Mouse (Mus musculus): Measurements from ENCODE around the gene BC028528. TPM values are rescaled to one million over a fixed set of nuclear protein-coding genes. Genes with fewer than 3 reads are reported as not detected.
A peak's percentile ranks its signal among the peaks of the same experiment; 100 is the strongest.

BC028528 gene
- polyA plus RNA-seq, 1 experiment from 2014 or later = 10.8 TPM

DNA sequence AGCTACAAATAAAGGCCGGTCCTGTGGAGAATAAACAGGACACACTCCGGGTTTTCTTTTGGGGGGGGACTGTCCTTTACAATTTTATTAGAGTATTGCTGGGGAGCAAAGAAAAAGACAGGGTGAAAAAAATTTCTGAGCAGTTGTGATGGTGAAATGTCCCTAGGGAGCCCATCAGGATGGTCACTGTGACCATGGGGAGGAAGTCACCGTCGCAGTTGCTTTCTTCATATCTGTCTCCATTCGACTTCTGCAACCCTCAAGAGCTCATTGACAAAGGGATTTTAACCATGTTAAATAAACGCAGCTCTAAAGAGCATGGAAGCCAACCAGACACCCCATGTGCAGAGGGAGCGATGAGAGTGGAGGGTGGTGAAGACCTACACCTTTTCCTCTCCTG, 25.0 kb upstream of the BC028528 start:
- H3K9me3 ChIP-seq (ENCODE audit: control insufficient read depth, low read length) = no peaks in the 10 kb centered on the region
- no peaks in the 10 kb centered on the region for H3K4me1 ChIP-seq (ENCODE audit: control insufficient read depth, insufficient read depth, low read length)
- H3K27ac ChIP-seq (ENCODE audit: low read depth, low read length) = no peak overlapping the region
- 76% methylated on average over 7 of the region's 7 CpGs for WGBS
- H3K36me3 ChIP-seq (ENCODE audit: control insufficient read depth, insufficient read depth, low read length) = no peaks in the 10 kb centered on the region
- H3K4me2 ChIP-seq (ENCODE audit: low read depth) = no peak overlapping the region
- no peak for ATAC-seq (ENCODE audit: insufficient read depth, low FRiP score, low TSS enrichment)
- no peak overlapping the region for H3K9ac ChIP-seq (ENCODE audit: low read length)
- no peak overlapping the region for H3K4me3 ChIP-seq (ENCODE audit: low read depth, low read length)
- no peak for DNase-seq (ENCODE audit: low spot score)
- no peaks in the 10 kb centered on the region for H3K27me3 ChIP-seq (ENCODE audit: control insufficient read depth, insufficient read depth, low read length)

DNA sequence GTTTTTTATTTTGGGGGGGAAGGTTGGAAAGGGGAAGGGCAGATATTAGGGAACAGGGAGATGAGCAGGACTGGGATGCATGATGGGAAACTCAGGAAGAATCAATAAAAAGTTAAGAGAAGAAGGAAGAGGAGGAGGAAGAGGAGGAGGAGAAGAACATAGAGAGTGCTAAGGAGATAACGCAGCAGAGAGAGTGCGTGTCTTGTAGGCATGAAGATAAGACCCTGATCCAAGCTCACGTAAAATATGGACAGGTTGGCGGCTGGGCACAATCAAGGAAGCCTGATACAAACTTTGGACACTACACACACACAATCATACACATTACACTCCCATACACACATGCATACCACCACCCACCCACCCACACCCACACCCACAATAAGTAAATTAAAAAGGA, 22.9 kb upstream of the BC028528 start:
- WGBS = 92% methylated on average over 4 of the region's 4 CpGs
- no peaks in the 10 kb centered on the region for H3K36me3 ChIP-seq (ENCODE audit: control insufficient read depth, insufficient read depth, low read length)
- no peak overlapping the region for H3K4me2 ChIP-seq (ENCODE audit: low read depth)
- ATAC-seq (ENCODE audit: insufficient read depth, low FRiP score, low TSS enrichment) = no peak
- H3K27me3 ChIP-seq (ENCODE audit: control insufficient read depth, insufficient read depth, low read length) = no peaks in the 10 kb centered on the region
- H3K9me3 ChIP-seq (ENCODE audit: control insufficient read depth, low read length) = no peaks in the 10 kb centered on the region
- H3K9ac ChIP-seq (ENCODE audit: low read length) = no peak overlapping the region
- no peak overlapping the region for H3K4me3 ChIP-seq (ENCODE audit: low read depth, low read length)
- H3K27ac ChIP-seq (ENCODE audit: low read depth, low read length) = no peak overlapping the region
- H3K4me1 ChIP-seq (ENCODE audit: control insufficient read depth, insufficient read depth, low read length) = no peaks in the 10 kb centered on the region
- DNase-seq (ENCODE audit: low spot score) = no peak

DNA sequence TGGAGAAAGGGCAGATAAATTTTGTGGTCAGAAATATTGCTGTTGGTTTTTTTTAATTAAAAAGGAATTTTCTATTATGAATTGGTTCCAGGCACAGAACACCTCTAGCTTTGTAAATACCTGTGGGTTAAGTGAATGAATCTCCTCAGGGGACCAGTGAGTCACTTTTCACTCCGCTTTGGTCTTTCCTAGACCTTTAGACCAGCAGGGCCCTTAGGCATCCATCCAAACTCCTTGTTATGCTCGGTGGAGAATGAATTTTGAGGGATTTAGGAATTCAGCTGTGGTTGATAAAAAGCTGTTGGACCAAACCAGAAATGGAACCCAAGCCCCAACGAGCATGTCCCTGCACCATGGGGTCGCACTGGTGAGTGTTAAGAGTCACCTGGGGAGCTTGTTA, 15.8 kb upstream of the BC028528 start:
- Histone ChIP-seq H3K27me3 (ENCODE audit: control insufficient read depth, insufficient read depth, low read length) (no peaks in the 10 kb centered on the region), H3K27ac (ENCODE audit: low read depth, low read length) (no peak overlapping the region), H3K4me2 (ENCODE audit: low read depth) (no peak overlapping the region), H3K36me3 (ENCODE audit: control insufficient read depth, insufficient read depth, low read length) (no peaks in the 10 kb centered on the region), H3K9me3 (ENCODE audit: control insufficient read depth, low read length) (no peaks in the 10 kb centered on the region), H3K9ac (ENCODE audit: low read length) (no peak overlapping the region), H3K4me1 (ENCODE audit: control insufficient read depth, insufficient read depth, low read length) (peaks cover 13% of the 10 kb centered on the region), H3K4me3 (ENCODE audit: low read depth, low read length) (no peak overlapping the region)
- 53% methylated on average over 4 of the region's 4 CpGs for whole genome bisulfite sequencing
- ATAC-seq (ENCODE audit: insufficient read depth, low FRiP score, low TSS enrichment) (no peak), DNase-seq (ENCODE audit: low spot score) (no peak)

DNA sequence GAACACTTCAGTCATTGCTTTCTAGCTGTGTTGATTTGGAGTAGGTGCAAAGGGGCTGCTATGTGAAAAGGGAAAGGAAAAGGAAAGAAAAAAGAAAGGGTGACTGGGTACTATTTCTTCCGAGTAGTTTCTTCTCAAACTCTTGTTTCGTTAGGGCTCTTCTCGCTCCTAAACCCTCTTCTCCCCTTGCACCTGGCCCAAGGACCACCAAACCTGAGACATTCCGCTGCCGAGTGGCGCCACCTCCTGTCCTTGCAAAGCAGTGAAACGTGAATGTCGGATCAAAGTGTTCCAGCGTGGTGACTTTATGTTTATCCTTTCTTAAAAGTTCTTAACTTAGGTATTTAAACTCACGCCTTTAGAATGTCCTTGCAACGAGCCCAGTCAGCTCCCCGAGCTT, 15.1 kb upstream of the BC028528 start:
- Histone ChIP-seq H3K4me2 (ENCODE audit: low read depth) (peak overlapping the region; percentile 61), H3K36me3 (ENCODE audit: control insufficient read depth, insufficient read depth, low read length) (no peaks in the 10 kb centered on the region), H3K9ac (ENCODE audit: low read length) (no peak overlapping the region), H3K27me3 (ENCODE audit: control insufficient read depth, insufficient read depth, low read length) (no peaks in the 10 kb centered on the region), H3K4me3 (ENCODE audit: low read depth, low read length) (0 out of 2 replicates have a peak overlapping the region, but pooled peaks have one; percentile 1), H3K4me1 (ENCODE audit: control insufficient read depth, insufficient read depth, low read length) (peaks cover 13% of the 10 kb centered on the region), H3K9me3 (ENCODE audit: control insufficient read depth, low read length) (no peaks in the 10 kb centered on the region), H3K27ac (ENCODE audit: low read depth, low read length) (no peak overlapping the region)
- under 1% methylated on average over 12 of the region's 12 CpGs for WGBS
- ATAC-seq (ENCODE audit: insufficient read depth, low FRiP score, low TSS enrichment) (no peak), DNase-seq (ENCODE audit: low spot score) (peak; percentile 67)

DNA sequence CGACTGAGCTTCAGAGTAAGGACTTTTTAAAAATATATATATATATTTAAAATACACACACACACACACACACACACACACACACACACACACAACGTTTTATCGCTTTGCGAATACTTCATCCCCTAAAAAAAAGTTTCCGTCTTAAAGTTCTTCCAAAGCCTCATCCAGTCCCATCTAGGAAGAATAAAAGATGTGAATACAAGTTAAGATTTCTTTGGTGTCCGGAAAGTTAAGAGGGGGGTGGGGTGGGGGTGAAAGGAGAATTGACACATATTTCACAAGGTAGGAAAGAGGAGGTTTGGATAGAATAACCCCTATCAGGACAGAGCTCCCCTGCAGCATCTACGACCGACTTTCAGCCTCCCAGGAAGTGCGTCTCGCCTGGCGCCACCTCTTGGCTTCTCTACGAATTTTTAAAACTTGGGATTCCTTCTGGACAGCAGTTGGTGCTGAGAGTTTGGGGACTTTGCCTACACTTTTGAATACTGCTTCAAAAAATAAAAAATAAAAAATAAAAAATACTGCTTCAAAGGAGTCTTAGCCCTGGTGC, 14.2 kb upstream of the BC028528 start:
- H3K9ac ChIP-seq (ENCODE audit: low read length) = peak overlapping the region; percentile 50
- peak; percentile 67 for DNase-seq (ENCODE audit: low spot score)
- H3K27me3 ChIP-seq (ENCODE audit: control insufficient read depth, insufficient read depth, low read length) = no peaks in the 10 kb centered on the region
- no peaks in the 10 kb centered on the region for H3K9me3 ChIP-seq (ENCODE audit: control insufficient read depth, low read length)
- H3K27ac ChIP-seq (ENCODE audit: low read depth, low read length) = peak overlapping the region; percentile 60
- H3K36me3 ChIP-seq (ENCODE audit: control insufficient read depth, insufficient read depth, low read length) = no peaks in the 10 kb centered on the region
- WGBS = 0% methylated on average over 12 of the region's 12 CpGs
- 0 out of 2 replicates have a peak, but pooled peaks have one; percentile 18 for ATAC-seq (ENCODE audit: insufficient read depth, low FRiP score, low TSS enrichment)
- H3K4me2 ChIP-seq (ENCODE audit: low read depth) = peak overlapping the region; percentile 61
- H3K4me1 ChIP-seq (ENCODE audit: control insufficient read depth, insufficient read depth, low read length) = peaks cover 13% of the 10 kb centered on the region
- peak overlapping the region; percentile 26; the same call in 1 of the 2 replicates for H3K4me3 ChIP-seq (ENCODE audit: low read depth, low read length)

DNA sequence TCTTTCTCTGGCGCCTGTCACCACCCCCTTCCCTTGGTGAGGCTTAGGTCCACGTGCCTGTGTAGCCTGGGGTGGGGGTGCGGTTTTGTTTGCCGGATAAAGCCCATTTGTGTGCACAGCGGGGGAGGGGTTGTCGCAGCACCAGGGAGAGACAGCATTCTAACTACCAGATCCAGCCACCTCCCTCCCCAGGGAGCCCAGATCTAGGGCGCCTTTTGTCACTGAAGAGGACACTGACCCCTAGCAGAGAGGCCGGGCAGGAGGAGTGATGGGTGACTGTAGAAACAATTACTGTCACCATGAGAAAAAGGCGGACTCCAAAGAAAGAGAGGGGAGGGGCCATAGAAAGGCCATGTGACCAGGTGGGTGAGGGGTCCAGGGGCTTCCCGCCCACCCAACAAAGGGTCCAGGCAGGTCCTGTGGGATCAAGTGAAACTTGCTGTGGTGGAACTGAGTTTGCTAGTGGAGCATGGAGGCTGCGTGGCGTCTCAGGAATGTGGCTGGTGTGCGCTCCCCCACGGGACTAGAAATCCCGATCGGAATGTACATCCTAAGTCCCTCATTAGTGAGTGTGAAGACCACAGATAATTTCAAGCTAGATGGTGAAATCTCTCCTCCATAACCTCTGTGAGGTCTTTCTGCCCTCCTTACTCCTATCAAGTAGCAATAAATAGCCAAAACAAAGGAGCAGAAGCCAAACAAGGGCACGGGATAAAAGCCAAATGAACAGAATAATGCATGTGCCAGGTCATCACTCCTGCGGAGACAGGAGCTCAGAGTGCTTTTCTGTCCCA, 13.5 kb upstream of the BC028528 start:
- DNase-seq (ENCODE audit: low spot score) = peak; percentile 78
- H3K36me3 ChIP-seq (ENCODE audit: control insufficient read depth, insufficient read depth, low read length) = no peaks in the 10 kb centered on the region
- no peaks in the 10 kb centered on the region for H3K27me3 ChIP-seq (ENCODE audit: control insufficient read depth, insufficient read depth, low read length)
- H3K9ac ChIP-seq (ENCODE audit: low read length) = peak overlapping the region; percentile 50
- ATAC-seq (ENCODE audit: insufficient read depth, low FRiP score, low TSS enrichment) = peak; percentile 75
- H3K4me1 ChIP-seq (ENCODE audit: control insufficient read depth, insufficient read depth, low read length) = peaks cover 13% of the 10 kb centered on the region
- H3K4me3 ChIP-seq (ENCODE audit: low read depth, low read length) = peak overlapping the region; percentile 26
- 0% methylated on average over 18 of the region's 18 CpGs for WGBS
- H3K9me3 ChIP-seq (ENCODE audit: control insufficient read depth, low read length) = no peaks in the 10 kb centered on the region
- H3K4me2 ChIP-seq (ENCODE audit: low read depth) = peak overlapping the region; percentile 61
- peak overlapping the region; percentile 60 for H3K27ac ChIP-seq (ENCODE audit: low read depth, low read length)

DNA sequence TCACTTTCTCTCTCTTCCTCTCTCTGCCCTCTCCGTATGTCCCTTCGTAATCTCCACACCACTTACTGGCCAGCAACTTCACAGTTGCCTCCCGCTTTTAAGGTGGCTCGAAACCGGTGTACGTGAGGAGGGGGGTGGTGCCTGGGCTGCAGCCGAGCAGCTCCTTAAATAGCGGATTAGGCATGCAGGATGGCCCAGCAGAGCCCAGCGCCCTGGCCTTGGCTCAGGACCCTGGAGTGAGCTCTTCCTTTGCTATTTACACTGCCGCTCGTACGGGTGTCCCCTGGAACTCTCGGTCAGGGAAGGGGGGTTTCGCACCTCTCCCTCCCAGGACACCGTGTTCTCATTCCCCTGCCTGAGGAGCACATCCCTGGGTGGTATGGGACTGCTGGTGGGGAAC, 12.8 kb upstream of the BC028528 start, which contains the start of gene Car14:
Car14 (minus strand) TSS at position 124 of the 400 bp plus-strand sequence.
- peaks cover 13% of the 10 kb centered on the region for H3K4me1 ChIP-seq (ENCODE audit: control insufficient read depth, insufficient read depth, low read length)
- peak; percentile 49 for ATAC-seq (ENCODE audit: insufficient read depth, low FRiP score, low TSS enrichment)
- H3K4me2 ChIP-seq (ENCODE audit: low read depth) = peak within 1 kb of the TSS; percentile 61
- peak within 1 kb of the TSS; percentile 26 for H3K4me3 ChIP-seq (ENCODE audit: low read depth, low read length)
- DNase-seq (ENCODE audit: low spot score) = peak; percentile 64
- H3K9ac ChIP-seq (ENCODE audit: low read length) = peak within 1 kb of the TSS; percentile 50
- H3K27me3 ChIP-seq (ENCODE audit: control insufficient read depth, insufficient read depth, low read length) = no peaks in the 10 kb centered on the region
- no peaks in the 10 kb centered on the region for H3K36me3 ChIP-seq (ENCODE audit: control insufficient read depth, insufficient read depth, low read length)
- no peaks in the 10 kb centered on the region for H3K9me3 ChIP-seq (ENCODE audit: control insufficient read depth, low read length)
- peak within 1 kb of the TSS; percentile 60 for H3K27ac ChIP-seq (ENCODE audit: low read depth, low read length)
- 2% methylated on average over 15 of the region's 15 CpGs for WGBS

DNA sequence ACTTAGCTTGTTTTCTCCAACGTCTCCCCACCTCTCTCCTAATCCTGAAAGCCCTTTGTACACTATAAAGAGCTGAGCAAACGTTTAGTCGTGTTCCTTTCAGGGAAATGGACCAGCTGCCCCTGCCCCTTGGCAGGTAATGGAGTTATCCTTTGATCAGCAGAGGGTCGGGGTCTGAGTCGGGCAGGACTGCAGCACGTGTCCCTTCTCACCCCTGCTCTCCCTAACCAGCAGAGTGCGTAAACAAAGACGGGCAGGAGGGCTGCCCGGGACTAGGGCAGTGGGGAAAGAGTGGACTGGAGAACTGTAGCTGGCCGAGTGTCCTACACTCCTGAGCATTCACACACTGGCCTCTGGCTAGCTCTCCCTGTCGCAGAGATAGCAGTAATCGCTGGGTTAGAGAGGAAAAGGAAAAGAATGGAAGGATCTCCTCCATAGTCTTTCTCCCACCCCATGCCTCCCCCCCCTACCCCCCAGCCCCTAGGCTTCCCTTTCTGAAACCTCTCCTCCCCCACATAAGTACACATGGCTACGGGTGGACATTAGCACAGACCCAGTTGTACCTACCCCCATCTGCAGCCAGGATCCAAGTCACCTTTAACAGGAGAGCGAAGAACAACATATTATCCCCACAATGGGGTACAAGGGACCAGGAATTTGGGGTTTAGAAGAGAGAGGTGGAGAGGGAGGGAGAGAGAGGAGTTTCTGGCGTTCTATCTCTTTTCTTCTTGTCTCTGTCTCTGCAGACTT, 12.1 kb upstream of the BC028528 start:
- H3K27me3 ChIP-seq (ENCODE audit: control insufficient read depth, insufficient read depth, low read length) = no peaks in the 10 kb centered on the region
- H3K27ac ChIP-seq (ENCODE audit: low read depth, low read length) = no peak overlapping the region
- H3K4me2 ChIP-seq (ENCODE audit: low read depth) = peak overlapping the region; percentile 61
- ATAC-seq (ENCODE audit: insufficient read depth, low FRiP score, low TSS enrichment) (0 out of 2 replicates have a peak, but pooled peaks have one; percentile 33), DNase-seq (ENCODE audit: low spot score) (peak; percentile 40)
- WGBS = 3% methylated on average over 15 of the region's 15 CpGs
- peak overlapping the region; percentile 26 for H3K4me3 ChIP-seq (ENCODE audit: low read depth, low read length)
- H3K9me3 ChIP-seq (ENCODE audit: control insufficient read depth, low read length) = no peaks in the 10 kb centered on the region
- no peaks in the 10 kb centered on the region for H3K36me3 ChIP-seq (ENCODE audit: control insufficient read depth, insufficient read depth, low read length)
- H3K9ac ChIP-seq (ENCODE audit: low read length) = peak overlapping the region; percentile 50
- H3K4me1 ChIP-seq (ENCODE audit: control insufficient read depth, insufficient read depth, low read length) = peaks cover 13% of the 10 kb centered on the region
